Mouse (Mus musculus): Measurements from ENCODE around the gene Ush2a.

The Ush2a gene

DNA sequence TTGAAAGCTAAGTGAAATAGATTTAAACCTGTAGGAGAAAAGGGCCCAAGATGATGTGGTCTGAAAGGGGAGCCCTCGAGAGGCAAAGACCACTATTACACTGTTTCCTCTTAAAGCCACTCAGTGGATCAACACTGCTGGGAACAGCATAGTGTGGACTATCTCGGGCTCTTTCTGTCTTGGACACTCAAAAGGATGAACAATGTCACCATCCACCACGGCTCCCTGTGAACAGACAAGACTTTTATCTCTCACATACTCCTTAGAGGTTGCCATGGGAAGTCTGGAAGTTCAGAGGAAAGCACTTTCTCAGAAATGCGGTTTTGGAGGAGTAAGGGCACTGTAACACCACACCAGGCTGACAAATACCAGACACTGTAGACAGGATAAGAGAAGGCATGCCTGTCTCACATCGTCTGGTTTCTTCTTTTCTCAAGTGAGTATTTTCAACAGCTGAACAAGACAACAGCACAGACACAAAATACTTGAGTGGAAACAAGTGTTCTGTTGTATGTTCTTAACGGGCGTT lies 124.0 kb downstream of the Ush2a start:
- no peak for DNase-seq (ENCODE audit: low spot score in 2 of 2)

DNA sequence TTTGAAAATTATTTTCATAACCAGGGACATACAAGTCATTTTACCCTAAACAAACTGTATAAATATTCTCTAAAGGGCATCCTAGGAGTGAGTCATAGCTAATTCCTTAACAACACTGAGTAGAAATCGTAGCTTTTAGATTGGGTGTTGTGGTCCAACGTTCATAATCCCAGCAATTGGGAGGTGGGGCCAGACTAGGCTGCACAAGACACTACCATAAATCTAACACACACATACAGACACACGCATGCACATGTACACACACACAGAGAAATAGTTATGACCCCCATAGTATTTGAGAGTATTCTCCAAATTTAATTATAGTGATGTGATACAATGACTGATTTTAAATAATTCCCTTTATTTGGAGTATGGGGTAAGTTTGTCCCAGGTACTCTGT lies 125.5 kb downstream of the Ush2a start:
- DNase-seq (ENCODE audit: low spot score in 2 of 2) = no peak

DNA sequence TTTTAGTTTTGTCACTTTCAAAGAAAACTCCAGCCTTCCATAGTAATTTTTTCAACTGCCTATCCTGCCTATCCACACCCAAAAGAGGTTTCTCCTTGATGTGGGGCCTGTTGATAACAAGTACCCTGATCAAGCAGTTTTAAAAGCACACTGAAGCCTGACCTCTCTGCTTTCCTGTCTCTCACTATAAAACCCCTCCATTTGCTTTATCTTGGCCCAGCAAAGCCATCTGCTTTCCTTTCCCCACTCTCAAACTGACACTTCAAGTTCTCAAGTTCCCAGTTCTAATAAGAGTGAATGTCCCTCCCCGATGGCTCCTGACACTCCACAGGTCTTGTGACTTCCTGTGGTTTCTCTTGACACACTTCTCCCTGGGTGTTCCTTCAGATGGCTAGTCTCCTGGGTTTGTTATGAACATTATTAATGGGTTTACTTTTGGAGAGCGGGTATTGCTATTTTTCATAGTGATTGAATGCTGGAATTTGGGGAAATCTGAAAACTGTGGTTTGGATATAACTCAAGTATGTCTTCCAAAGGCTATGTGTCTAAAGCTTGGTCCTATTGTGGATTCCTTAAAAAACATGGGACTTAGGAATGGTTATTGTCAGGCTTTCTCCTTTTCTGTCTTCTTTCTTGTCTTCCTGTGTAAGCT lies 126.1 kb downstream of the Ush2a start:
- DNase-seq (ENCODE audit: low spot score in 2 of 2) = no peak

DNA sequence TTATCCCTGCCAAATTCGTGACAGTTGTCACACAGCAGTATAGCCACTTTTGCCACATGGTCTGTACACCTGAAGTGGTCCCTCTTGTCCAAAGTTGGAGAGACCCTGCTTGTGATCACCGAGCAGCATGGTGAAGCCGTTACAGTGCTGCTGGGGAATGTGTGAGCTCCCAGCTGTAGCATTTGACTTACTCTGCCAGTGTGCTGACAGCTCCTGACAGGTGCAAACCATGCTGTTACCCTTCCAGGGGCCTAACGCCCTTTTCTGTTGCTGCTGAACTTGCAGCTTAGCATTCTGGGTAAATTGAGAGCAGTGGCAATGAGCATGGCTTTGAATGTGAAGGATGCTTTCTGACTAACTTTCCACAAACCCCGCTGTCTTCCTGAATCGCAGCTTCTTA lies 128.3 kb downstream of the Ush2a start:
- no peak for DNase-seq (ENCODE audit: low spot score in 2 of 2)

DNA sequence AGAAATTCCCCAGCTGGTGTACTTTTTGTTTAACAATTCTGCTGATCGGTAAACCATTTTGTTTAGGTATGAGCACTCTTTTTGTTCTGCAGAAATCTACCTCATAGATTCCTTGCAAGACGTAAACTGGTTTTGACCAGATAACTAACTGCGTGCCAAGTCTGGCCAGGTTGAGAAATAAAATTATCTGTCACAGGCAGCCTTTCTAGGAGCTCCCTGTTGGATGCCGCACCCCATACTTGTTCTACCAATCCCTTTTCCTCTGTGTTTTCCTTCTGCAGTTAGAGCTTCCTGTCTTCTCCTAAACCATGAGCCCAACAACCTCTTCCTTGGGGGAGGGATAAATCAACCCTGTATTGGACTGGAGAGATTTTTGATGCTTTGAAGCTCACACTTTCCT lies 145.4 kb downstream of the Ush2a start:
- no peak for DNase-seq (ENCODE audit: low spot score in 2 of 2)

DNA sequence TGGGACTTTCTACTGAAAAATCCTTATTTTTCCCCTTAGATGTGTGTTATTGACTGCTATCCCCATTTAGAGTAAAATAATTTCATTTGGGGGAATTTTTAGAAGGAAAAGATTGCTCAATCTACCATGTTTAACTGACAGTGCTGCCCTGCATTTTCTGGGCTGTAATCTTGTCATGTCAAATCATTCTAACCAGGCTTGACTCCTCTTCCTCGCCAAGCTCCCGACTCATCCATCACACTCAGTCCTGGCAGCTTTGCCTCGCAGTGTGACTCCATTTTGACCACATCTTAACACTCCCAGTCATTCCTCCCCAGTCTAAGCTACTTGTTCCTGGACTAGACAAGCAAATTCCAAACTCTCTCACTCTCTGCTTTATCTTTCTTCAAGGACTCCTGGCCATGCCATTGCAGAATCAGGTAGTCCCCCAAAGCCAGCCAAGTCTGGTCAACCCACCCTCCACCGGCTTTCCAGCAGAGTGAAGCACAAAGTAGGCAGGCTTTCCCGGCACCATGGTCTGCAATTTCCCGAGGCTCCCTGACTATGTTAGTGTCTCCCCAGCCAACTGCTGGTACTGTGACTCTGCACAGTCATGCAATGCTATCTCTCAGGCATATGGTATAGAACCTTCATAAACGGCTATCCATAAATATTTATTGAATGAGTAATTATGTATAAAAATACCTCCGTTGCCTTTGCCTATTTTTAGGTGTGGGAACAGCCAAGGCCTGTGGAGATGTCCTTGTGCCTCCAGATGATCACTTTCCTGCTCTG lies 146.0 kb downstream of the Ush2a start:
- no peak for DNase-seq (ENCODE audit: low spot score in 2 of 2)

DNA sequence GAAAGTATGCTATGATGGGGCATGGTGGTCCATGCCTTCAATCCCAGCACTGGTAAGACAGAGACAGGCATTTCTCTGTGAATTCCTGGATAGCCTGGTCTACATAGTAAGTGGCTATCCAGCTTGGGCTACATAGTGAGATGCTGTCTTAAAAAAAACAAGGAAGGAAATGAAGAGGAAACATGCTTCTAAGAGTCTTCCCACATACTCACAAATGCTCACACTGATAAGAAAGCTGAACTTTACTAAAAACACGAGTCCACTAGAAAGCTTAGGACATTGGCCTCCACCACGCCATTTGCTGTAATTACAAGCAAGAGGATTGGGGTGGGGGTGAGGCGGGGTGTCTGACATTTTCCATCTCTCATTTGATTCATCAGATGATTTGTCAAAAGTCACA lies 148.7 kb downstream of the Ush2a start:
- DNase-seq (ENCODE audit: low spot score in 2 of 2) = no peak

DNA sequence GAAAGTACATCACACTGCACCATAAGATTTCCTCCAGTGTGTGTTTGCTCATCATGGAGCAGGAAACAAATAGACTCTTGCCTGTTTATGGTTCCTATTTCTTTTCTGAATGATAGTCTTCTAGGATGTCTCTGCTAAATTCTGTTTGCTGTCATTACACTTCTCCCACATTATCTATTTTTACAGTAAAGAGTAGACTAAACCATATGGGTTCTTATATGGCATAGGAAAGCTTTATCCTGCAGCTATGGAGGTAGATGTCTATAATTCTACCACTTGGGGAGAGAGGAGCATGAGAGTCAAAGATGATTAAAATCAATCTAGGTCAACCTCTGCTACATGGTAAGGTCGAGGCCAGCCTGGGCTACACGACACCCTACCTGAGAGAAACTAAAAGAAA lies 158.7 kb downstream of the Ush2a start:
- DNase-seq (ENCODE audit: low spot score in 2 of 2) = no peak

DNA sequence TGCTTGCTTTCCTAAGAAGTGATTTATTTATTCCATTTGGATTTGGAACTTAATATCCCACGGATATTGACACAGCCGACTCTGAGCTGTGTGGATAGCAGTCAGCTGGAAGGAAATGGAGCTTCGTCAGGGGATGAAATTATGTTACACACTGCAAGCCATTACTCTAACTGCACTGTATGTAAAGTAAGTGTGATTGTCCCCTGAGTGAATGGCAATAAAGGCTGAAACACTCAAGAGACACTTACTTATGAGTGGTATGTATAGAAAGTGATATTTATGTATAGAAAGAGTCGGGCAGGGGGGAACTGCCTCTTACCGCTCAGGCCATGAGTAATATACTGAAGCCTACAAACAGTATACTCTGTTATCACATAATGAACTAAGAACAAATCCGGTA lies 166.3 kb downstream of the Ush2a start:
- DNase-seq (ENCODE audit: low spot score in 2 of 2) = no peak

DNA sequence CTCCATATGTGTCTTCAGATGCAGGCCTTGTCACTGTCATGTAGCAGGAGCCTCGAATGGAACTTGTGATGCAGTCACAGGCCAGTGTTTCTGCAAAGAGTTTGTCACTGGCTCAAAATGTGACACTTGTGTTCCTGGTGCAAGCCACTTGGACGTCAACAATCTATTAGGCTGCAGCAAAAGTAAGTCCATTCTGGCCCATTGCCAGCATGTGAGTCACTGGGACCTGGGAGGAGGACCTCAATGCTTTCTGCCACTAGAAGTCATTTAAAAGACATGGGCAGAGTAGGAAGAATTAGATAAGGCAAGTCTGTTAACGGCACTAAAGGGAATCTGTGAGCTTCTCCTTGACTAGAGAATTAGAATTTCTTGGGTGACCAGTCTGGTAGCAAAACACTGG lies 168.9 kb downstream of the Ush2a start:
- DNase-seq (ENCODE audit: low spot score in 2 of 2) = no peak

DNA sequence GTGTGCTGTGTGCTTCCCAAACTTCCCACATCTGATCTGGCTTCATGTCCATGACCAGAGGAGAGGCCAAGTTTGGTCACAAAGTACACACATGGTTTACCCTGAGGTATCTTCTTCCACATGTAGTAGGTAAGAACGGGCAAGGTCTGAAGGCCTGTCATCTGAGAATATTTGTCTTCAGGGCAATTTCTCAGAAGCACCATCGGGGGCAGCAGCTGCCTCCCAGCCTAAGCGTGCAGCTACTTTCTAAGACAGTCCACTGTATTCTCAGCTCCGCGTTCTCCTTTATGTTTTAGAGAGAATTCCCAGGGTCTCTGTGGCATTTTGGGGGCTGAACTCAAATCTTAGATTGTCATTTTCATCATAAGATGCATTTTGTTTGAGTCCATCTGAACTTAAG lies 186.1 kb downstream of the Ush2a start:
- DNase-seq (ENCODE audit: low spot score in 2 of 2) = no peak

DNA sequence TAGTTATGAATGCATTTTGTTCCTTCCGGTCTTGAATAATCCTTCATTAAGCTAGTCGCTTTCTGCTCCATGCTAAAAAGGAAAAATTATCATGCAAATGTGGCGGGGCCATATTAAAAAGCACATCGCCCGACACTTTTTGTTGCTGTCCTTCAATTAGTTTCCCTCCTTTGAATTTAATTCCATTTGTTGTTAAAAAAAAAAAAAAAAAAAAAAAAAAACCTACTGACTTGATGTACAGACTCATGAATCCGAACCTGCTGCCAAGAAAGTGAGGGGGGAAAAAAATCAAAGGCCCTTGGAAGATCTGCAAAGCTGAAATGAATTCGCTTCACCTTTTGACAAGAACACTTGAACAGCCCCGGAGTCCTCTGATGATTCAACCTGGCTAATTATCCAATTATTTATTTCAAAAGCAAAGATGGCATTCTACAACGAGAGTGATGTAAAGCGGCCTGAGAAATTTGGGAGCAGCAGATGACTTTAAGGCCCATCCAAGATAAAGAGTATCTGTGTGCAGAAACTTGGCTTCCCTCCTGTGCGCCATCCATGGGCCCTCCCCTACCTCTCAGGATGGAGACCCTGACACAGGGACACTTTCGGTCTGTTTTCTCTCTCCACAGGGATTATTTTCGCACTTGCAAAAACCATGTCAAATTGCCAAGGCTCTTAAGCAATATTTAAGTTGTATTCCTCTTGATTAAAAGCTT lies 194.8 kb downstream of the Ush2a start:
- no peak for DNase-seq (ENCODE audit: low spot score in 2 of 2)

DNA sequence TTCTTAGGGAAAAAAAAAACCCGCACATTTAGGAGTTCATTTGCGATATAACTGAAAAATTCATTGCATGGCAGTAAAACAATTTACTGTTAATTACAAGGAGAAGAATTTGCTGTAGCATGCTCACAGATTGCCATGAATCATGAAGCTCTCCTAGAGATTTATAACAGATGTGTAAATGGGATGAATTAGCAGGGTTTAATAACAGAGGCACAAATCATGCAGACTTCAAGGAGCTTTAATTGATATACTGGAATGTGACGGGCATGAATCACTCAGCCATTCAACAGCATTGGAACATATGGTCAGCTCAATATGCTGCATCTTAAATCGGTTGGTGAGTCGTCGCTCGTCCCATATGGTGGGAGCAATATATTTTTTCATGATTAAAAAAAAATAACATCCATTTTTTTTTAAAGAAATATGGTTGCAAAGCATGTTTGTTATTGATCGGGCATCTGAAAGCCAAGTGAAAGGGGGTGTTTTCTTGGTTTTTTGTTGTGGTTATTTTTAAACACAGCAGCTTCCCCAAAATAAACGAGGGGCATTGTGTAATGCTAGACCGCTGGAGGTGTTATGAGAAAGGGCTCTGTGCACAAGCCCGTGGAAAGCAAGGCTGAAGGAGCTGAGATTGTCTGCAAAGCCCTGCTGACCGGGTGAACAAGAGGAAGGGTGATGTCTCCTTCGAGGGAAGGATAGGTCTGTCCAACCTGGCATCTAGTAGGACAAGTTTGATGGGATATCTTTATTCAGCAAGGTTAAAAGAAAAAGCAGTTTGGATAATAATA lies 195.6 kb downstream of the Ush2a start:
- DNase-seq (ENCODE audit: low spot score in 2 of 2) = no peak

DNA sequence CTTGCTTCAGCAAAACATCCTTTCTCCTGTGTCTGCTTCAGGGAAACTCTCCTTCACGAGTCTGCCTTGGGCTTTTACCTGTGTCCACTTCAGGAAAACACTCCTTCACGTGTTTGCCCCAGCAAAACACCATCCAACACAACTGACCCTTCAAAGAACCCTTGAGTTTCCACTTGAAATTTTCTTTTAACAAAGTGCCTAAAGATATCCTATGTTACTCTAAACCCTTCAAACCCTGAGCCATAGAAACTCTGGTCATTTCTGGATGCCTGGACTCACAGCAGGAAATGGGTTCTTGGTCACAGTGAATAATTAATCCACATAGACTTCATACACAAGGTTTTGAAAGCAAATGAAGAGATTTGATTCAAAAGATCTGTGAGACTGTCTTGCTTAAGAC lies 199.4 kb downstream of the Ush2a start:
- DNase-seq (ENCODE audit: low spot score in 2 of 2) = no peak

DNA sequence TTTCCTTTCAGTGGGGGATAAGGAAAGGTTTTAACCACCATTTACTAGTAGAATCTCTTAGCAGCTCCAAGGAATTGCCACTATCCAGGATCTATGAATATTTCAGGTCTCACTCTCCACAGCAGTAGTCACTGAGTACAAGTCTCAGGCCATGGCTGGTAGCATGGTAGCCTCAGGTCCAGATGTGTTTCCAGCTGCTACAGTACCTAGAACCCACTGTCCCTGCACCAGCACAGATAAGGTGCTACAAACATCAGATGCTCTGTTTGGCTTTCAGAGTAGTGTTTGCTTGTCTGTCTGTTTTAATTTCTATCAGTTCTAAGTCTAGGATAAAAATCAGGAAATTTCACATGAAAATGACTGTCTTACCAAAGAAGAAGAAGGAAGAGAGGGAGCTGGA lies 202.8 kb downstream of the Ush2a start:
- no peak for DNase-seq (ENCODE audit: low spot score in 2 of 2)

DNA sequence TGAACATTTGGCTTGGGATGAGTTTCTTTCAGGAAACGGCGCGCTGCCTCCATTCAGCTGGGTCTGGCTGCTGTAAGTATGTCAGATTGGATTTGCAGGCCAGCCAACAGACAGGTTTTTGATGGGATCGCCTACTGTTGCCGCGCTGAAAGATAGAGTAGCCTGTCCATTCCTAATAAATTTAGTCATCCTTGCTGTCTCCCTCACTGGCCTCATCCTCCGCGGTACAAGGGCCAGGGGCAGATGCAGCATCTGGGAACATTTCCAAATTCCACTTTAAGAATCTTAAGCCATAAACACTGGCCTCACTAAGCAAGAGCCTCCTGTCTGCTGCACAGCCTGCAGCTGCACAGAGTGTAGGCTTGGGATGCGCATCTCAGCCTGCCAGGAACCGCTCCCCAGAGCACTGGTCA lies 206.6 kb downstream of the Ush2a start:
- no peak for DNase-seq (ENCODE audit: low spot score in 2 of 2)

DNA sequence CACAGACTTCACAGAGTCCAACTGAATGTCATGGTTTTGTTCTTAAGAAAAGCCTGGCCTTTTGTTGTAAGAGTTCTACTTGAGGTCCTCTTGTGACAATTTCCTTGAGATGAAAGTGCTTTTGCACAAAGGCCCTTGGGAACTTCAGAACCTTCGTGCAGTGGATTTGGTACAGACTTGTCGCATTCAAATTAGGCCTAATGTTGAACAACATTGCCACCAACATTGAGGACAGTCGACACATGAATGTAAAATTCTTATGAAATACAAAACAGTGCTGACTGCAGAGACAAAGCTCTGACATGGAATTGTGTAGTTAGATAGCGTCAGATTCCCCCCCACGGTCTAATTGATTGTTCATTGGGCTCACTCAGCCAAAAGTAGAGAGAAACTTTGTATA lies 243.1 kb downstream of the Ush2a start:
- DNase-seq (ENCODE audit: low spot score in 2 of 2) = no peak

DNA sequence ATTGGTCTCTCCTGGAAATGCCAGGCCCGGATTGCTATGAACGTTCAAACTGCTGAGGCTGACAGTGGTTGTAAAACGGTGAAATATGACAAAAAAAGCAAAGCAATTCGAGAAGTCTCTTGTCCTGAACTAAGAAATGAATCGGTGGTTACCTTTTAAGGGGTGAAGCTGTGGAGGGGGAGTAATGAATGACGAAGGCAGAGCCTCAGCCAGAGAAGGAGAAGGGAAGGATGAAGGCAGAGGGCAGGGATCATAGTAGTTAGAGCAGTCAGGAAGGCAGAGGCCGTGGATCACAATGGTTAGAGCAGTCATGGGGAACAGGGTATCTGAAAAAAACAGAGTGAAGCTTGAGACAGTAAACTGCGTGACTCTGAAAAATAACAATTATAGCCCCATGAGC lies 257.0 kb downstream of the Ush2a start:
- no peak for DNase-seq (ENCODE audit: low spot score in 2 of 2)

DNA sequence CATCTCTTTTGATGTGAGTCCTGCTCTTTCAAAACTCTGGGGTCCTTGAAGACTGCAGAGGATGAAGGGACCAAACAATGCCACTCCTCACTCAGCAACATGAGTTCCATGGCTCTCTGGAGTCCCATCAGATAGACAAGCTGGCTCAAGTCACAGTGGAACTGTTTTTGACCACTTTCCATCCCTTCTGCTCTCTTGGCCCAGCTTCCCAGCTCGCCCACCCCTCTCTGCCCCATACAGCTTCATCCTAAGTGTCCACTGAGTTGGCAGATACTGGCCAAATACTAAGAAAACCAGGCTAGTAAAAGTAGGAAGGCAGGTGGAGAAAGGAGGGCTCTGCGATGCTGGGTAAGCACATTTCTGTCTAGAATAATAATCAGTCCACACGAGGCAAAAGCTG lies 265.6 kb downstream of the Ush2a start:
- no peak for DNase-seq (ENCODE audit: low spot score in 2 of 2)

DNA sequence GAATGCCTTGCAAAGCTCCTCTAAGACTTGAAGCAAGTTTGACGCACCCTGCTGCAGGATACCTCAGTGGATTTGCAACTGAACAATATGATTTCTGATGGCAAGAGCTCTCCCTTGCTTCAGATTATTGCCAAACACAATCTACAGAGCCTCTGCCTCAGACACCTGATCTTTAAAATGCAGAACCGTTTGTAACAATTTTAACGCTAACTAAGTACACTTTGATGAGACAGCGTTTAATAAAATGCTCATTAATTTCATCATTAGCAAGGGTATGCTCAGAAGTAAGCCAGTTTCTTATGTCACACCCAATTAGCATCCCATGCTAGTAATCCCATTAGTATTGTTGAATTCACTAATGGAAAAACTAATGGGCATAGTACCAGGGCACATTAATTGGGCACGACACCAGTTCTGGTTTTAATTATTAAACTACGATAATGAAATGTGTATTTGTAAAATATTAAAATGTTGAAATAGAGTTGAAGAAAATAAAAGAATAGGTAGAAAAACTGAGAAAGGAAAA lies 267.8 kb downstream of the Ush2a start:
- DNase-seq (ENCODE audit: low spot score in 2 of 2) = no peak

DNA sequence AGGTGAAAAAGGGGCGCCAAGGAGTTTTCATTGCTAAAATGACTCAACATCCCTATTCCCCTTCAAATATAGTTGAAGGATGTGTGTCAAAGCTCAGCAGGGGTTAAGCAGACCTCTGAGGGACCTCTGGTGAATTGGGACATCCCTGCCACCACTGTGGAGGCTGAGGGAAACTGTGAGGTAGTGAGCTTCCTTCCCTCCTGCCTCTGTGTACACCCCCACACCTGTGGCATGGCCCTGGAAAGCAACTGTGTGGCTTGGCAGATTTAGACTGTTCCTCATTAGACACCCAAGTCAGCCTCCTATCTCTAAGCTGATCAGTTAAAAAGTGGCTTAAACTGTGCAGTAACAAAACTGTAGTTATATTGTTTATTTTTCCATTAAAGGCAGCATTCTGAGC lies 275.2 kb downstream of the Ush2a start:
- no peak for DNase-seq (ENCODE audit: low spot score in 2 of 2)

DNA sequence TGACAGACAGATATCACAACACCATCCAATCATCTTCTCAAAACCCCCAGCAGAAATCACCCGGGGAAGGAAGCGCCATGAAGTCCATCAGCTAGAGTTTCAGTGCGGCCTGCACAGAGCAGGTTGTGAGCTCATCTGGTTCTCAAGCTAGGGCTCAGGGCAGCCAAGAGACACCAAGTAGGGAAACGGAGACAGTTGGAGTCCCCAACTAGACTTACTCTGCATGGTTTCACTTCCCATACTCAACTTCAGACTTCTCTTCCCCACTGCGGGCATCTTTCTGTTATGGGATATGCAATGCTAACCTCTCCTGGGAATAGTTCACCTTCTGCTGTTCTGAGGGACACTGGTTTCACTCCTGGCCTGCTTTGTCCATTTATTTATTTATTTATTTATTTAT lies 277.8 kb downstream of the Ush2a start:
- no peak for DNase-seq (ENCODE audit: low spot score in 2 of 2)
